Mouse (Mus musculus): ENCODE measurements around the gene Meis2.

Meis2 gene

DNA sequence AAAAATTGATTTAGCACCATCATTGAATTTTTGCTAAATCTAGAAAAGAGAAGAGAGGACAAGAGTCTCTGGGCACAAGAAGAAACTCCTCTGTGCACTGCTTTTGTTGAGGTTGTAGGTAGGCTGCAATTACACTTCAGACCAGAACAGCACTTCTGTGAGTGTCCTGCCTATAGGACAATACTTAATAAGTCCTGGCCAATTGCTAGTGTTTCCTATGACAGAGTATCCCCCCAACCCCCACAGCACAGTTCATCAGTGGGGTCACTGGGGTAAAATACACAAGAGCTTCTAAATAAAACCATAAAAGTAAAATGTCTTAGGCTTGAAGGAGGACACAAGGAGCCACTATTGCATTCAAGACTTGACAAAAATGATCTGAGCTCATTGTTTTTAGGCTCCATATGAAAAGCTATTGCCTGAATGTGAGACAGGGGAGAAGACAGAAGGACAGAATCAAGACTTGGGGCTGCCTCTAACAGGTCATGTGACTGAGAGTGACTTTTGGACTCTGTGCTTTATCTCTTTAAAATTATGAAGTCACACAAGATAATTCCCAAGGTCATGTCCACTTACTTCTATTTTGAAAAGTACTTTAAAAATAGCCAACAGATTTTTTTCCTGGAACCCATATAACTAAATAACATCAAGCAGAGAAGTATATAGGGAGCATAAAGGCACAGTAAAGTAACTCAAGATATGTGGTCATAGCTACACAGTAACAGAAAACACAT, 12.8 kb downstream of the Meis2 start:
- in situ Hi-C loops (cut with MboI; ENCODE audit: low sequenced_read_pairs) = no loop called here

- in situ Hi-C loops (cut with MboI; ENCODE audit: low sequenced_read_pairs) = no loop called here
Observed at GRCm38 (mm10) chr2:116051906-116052614, 13.6 kb downstream of the Meis2 start.

- in situ Hi-C loops (cut with MboI; ENCODE audit: low sequenced_read_pairs) = no loop called here
Observed at GRCm38 (mm10) chr2:116049710-116050109, 15.9 kb downstream of the Meis2 start.

DNA sequence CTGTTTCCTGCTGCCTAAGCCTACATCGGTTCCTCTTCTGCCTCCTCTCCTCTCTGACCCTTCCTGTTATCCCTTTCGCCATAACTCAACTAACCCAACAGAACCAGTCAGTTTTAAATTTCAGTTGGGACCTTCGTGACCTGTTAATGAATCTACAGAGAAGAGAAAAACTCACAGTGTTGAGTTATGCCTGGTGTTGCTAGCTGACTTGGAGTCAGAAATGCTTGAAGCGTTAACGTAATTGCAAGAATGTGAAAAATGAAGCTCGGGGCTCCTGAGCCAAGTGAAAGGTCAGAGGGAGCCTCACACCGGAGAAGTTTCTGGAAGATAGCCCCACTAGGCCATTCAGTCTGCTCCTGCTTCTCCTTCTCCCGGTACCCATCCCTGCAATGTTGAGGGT, 18.3 kb downstream of the Meis2 start:
- in situ Hi-C loops (cut with MboI; ENCODE audit: low sequenced_read_pairs) = no loop called here

DNA sequence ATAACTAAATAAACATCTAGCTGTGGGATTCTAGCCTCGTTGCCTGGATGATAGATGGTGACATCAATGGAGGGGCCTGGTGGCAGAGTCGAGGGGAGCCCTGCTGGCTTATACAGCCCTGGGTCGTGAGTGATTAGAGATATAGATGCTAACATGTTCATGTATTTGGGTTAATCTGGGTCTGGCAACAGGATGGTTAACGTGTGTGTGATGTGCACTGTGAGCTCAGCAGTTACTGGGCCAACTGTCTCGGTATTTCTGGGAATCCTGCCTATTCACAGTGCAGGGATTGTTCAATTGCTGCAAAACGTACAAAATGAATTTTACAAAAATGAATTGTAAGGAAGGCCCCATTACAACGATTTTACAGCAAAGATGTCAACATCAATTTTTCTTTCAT, 20.6 kb downstream of the Meis2 start:
- in situ Hi-C loops (cut with MboI; ENCODE audit: low sequenced_read_pairs) = no loop called here

- in situ Hi-C loops (cut with MboI; ENCODE audit: low sequenced_read_pairs) = no loop called here
Observed at GRCm38 (mm10) chr2:116042934-116043698, 22.5 kb downstream of the Meis2 start.

GRCm38 (mm10) chr2:116042447-116042846, 23.2 kb downstream of the Meis2 start:
- in situ Hi-C loops (cut with MboI; ENCODE audit: low sequenced_read_pairs) = no loop called here

DNA sequence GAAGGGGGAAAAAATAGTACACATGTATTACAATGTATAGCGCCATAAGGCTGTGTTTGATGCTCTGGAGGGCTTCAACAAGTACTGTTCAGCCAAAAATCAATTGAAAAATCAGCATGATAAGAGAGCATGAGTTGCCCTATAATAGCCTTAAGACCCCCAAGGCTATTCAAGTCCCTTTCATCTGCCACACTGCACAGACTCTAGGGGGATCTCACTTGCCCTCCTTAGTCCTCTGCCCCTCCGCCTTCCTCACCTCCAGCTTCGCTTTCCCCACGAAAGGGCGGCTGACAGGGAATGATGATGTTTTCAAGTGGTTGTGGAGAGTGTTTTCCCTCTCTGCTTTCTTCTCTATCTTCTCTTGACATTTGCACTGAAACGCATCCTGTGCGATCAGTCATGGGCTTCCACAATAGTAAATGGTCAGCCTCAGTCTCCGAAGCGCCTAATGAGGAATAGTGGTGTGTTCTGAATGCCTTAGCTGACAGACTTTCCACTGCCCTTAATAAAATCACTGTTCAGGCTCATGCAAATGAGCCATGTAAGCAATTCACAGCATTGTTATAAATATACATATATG, 23.9 kb downstream of the Meis2 start:
- in situ Hi-C loops (cut with MboI; ENCODE audit: low sequenced_read_pairs) = no loop called here

GRCm38 (mm10) chr2:116035345-116035744, 30.3 kb downstream of the Meis2 start:
- in situ Hi-C loops (cut with MboI; ENCODE audit: low sequenced_read_pairs) = no loop called here

DNA sequence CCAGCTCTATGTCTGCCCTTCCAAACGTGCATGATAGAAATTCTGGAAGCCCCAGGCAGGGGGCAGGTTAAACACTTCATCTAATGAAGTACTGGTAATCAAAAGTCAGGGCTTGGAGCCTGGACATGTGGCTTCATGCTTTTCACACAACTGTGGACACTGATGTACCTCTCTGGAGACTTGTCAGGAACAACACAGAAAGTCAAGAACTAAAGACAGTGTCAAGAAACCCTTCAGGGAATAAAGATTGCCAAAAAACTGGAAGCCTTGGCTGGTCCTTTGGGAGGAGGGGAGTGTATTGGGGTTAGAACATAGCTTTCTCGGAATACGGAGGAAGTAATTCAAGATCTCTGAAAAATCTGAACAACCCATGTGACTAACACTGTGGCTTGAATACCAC, 37.5 kb downstream of the Meis2 start:
- in situ Hi-C loops (cut with MboI; ENCODE audit: low sequenced_read_pairs) = no loop called here

GRCm38 (mm10) chr2:116022876-116023275, 42.8 kb downstream of the Meis2 start:
- in situ Hi-C loops (cut with MboI; ENCODE audit: low sequenced_read_pairs) = no loop called here

DNA sequence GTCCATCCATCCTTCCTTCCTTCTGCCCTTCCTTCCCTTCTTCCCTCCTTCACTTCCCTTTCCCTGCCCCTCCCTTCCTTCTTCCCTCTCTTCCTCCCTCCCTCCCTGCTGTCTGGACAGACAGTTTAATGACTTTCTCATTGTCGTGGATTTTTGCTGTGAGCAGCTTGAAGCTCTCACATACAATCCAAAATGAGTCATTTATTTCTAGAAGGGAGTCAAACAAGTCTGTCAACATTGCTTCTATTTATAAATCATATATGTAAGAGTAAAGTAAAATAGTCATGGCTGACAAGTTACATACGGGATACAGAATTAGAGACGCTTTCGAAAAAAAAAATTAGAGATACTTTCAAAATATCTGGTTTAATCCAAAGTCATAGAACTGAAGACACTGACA, 43.7 kb downstream of the Meis2 start:
- in situ Hi-C loops (cut with MboI; ENCODE audit: low sequenced_read_pairs) = no loop called here

DNA sequence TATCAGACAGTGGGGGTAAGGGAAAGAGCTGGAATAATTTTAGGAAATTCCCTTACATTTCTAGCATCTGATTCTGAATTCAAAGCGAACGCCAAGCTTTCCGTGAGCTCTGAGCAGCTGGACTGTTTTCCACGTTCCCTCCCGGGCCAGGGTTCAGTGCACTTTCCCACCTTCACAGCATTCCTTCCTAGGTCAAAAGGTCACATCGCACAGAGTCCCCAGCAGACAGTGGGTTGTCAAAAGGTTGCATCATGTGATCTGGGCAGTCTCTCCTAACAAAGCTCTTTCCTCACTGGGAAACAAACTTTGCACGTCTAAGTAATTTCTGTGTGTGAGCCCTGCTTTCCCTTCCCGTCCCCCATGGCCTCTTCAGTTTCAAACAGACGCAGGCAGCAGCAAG, 44.6 kb downstream of the Meis2 start:
- in situ Hi-C loops (cut with MboI; ENCODE audit: low sequenced_read_pairs) = no loop called here

DNA sequence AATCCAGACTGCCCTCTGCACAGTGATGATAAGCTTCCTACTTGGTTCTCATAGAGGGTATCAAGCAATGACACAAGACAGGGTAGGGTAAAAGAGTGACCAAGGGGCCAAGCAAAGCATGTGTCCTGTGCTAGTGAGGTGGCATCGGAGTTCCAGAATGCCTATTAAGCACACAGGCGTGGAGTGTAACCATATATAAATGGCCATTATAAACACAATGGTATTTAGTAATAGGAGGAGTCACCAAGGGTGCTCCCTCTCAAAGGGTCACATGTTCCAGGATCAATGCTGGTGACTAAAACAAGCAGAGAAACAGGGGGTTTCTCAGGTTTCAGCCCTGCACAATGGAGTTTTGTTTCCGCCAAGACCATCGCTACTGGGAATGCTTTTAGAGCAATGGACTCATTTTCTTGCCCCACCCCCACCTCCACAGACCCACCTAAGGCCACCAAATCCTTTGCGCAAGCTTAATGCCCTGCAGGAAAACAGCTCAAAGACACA, 45.1 kb downstream of the Meis2 start:
- in situ Hi-C loops (cut with MboI; ENCODE audit: low sequenced_read_pairs) = no loop called here

GRCm38 (mm10) chr2:116019959-116020358, 45.7 kb downstream of the Meis2 start:
- in situ Hi-C loops (cut with MboI; ENCODE audit: low sequenced_read_pairs) = no loop called here

DNA sequence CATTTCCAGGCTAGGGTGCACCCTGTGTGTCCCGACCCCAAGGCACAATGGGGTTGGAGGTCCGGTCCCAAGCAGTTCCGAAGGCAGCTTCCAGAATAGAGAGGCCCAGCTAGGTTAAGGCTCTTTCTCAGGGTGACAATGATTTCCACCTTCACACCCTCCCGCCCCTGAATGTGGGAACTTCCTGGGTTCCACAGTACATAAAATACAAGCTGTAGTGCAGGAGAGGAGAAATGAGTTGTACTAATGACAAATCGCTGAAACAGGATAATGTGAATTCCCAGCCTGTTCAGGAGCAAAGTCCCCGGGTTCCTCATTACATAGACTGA, 46.2 kb downstream of the Meis2 start:
- in situ Hi-C loops (cut with MboI; ENCODE audit: low sequenced_read_pairs) = no loop called here

- in situ Hi-C loops (cut with MboI; ENCODE audit: low sequenced_read_pairs) = no loop called here
Observed at GRCm38 (mm10) chr2:116018781-116019465, 46.7 kb downstream of the Meis2 start.

DNA sequence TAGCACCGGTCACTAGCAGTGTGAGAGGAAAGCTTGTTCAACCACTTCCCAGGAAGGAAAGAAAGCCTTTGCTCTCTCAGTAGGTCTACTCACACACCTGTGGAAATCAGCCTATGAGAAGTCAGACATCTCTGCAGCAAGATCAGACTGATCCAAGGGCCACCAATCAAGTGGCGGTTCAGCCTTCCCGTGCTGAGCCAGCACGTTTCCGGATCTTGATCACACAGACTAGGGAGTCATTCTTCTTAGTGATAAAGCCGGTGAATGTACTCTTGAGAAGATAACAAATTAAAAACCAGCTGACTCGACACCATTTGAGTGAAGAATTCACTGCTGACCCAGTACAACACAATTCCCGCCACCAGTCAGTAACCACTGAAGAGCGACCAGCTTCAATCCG, 50.1 kb downstream of the Meis2 start:
- in situ Hi-C loops (cut with MboI; ENCODE audit: low sequenced_read_pairs) = no loop called here

- in situ Hi-C loops (cut with MboI; ENCODE audit: low sequenced_read_pairs) = no loop called here
Observed at GRCm38 (mm10) chr2:116010469-116010868, 55.2 kb downstream of the Meis2 start.

DNA sequence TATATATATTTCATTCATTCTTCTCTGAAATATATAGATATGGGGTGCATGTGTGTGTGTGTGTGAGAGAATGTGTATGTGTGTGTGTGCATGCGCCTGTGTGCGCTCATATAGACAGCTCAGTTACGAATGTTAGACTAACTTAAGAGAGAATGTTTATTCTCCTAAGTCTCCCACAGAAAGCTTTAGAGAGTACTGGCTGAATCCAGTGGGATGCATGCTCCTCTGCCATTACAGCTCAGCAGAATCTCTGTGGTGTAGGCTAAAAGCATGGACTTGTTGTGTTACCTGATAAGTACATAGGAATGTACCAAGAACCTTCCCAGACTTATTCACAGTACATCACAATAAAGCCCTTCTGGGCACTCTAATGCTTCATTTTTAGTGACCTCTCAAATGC, 55.6 kb downstream of the Meis2 start:
- in situ Hi-C loops (cut with MboI; ENCODE audit: low sequenced_read_pairs) = no loop called here

Measured in CH12F3 (cell line).